Mouse (Mus musculus): ENCODE data around the gene Metap1. TPM values are rescaled to one million over a fixed set of nuclear protein-coding genes. Genes with fewer than 3 reads are reported as not detected.
"Not testable (repeated sequence)": the region's sequence is repeated elsewhere in the genome, so short reads cannot be mapped to it uniquely, and the experiment has no call there.

Gene Metap1
- polyA plus RNA-seq, 1 experiment from 2014 or later, result 51.8 TPM

GRCm38 (mm10) chr3:138466656-138467055, 22.7 kb downstream of the Metap1 start:
- not testable (repeated sequence) for H3K27me3 ChIP-seq (replicated peaks; ENCODE audit: control insufficient read depth, insufficient read depth, low read length); ATAC-seq (replicated peaks; ENCODE audit: low FRiP score); H3K27ac ChIP-seq (ENCODE audit: low read depth, low read length); H3K9ac ChIP-seq (ENCODE audit: low read depth, low read length); H3K9me3 ChIP-seq (ENCODE audit: control insufficient read depth, low read length); H3K4me1 ChIP-seq (replicated peaks; ENCODE audit: control insufficient read depth, insufficient read depth, low read length); H3K4me3 ChIP-seq (ENCODE audit: low read depth, low read length); DNase-seq (ENCODE audit: low spot score); H3K4me2 ChIP-seq
- WGBS, result 97% methylated on average over 1 of the region's 1 CpGs
- H3K36me3 ChIP-seq (ENCODE audit: control insufficient read depth, insufficient read depth, low read length), result peaks cover 44% of the 10 kb centered on the region

GRCm38 (mm10) chr3:138464573-138465147, 24.7 kb downstream of the Metap1 start:
- Histone ChIP-seq H3K4me2 (no peak overlapping the region), H3K9me3 (ENCODE audit: control insufficient read depth, low read length) (no peaks in the 10 kb centered on the region), H3K27me3 (replicated peaks; ENCODE audit: control insufficient read depth, insufficient read depth, low read length) (no peaks in the 10 kb centered on the region), H3K9ac (ENCODE audit: low read depth, low read length) (no peak overlapping the region), H3K27ac (ENCODE audit: low read depth, low read length) (no peak overlapping the region), H3K4me3 (ENCODE audit: low read depth, low read length) (no peak overlapping the region), H3K4me1 (replicated peaks; ENCODE audit: control insufficient read depth, insufficient read depth, low read length) (no peaks in the 10 kb centered on the region), H3K36me3 (ENCODE audit: control insufficient read depth, insufficient read depth, low read length) (peaks cover 45% of the 10 kb centered on the region)
- DNase-seq (ENCODE audit: low spot score), result no peak
- no peak for ATAC-seq (replicated peaks; ENCODE audit: low FRiP score)
- WGBS, result 79% methylated on average over 16 of the region's 16 CpGs

GRCm38 (mm10) chr3:138463807-138464206, 25.5 kb downstream of the Metap1 start:
- Histone ChIP-seq H3K9me3 (ENCODE audit: control insufficient read depth, low read length) (no peaks in the 10 kb centered on the region), H3K4me2 (no peak overlapping the region), H3K36me3 (ENCODE audit: control insufficient read depth, insufficient read depth, low read length) (peaks cover 46% of the 10 kb centered on the region), H3K9ac (ENCODE audit: low read depth, low read length) (no peak overlapping the region), H3K4me1 (replicated peaks; ENCODE audit: control insufficient read depth, insufficient read depth, low read length) (no peaks in the 10 kb centered on the region), H3K27me3 (replicated peaks; ENCODE audit: control insufficient read depth, insufficient read depth, low read length) (no peaks in the 10 kb centered on the region), H3K4me3 (ENCODE audit: low read depth, low read length) (no peak overlapping the region), H3K27ac (ENCODE audit: low read depth, low read length) (no peak overlapping the region)
- DNase-seq (ENCODE audit: low spot score), result no peak
- 76% methylated on average over 6 of the region's 6 CpGs for WGBS
- no peak for ATAC-seq (replicated peaks; ENCODE audit: low FRiP score)

GRCm38 (mm10) chr3:138463137-138463536, 26.2 kb downstream of the Metap1 start:
- H3K27ac ChIP-seq (ENCODE audit: low read depth, low read length), result no peak overlapping the region
- H3K4me2 ChIP-seq, result no peak overlapping the region
- ATAC-seq (replicated peaks; ENCODE audit: low FRiP score) (peak; percentile 61; the same call in 1 of the 2 replicates), DNase-seq (ENCODE audit: low spot score) (no peak)
- no peaks in the 10 kb centered on the region for H3K4me1 ChIP-seq (replicated peaks; ENCODE audit: control insufficient read depth, insufficient read depth, low read length)
- no peaks in the 10 kb centered on the region for H3K27me3 ChIP-seq (replicated peaks; ENCODE audit: control insufficient read depth, insufficient read depth, low read length)
- WGBS, result 79% methylated on average over 2 of the region's 2 CpGs
- peaks cover 43% of the 10 kb centered on the region for H3K36me3 ChIP-seq (ENCODE audit: control insufficient read depth, insufficient read depth, low read length)
- no peaks in the 10 kb centered on the region for H3K9me3 ChIP-seq (ENCODE audit: control insufficient read depth, low read length)
- no peak overlapping the region for H3K9ac ChIP-seq (ENCODE audit: low read depth, low read length)
- no peak overlapping the region for H3K4me3 ChIP-seq (ENCODE audit: low read depth, low read length)

GRCm38 (mm10) chr3:138461832-138462231, 27.5 kb downstream of the Metap1 start:
- ATAC-seq (replicated peaks; ENCODE audit: low FRiP score) (no peak), DNase-seq (ENCODE audit: low spot score) (no peak)
- Histone ChIP-seq H3K36me3 (ENCODE audit: control insufficient read depth, insufficient read depth, low read length) (peaks cover 46% of the 10 kb centered on the region), H3K4me3 (ENCODE audit: low read depth, low read length) (no peak overlapping the region), H3K4me1 (replicated peaks; ENCODE audit: control insufficient read depth, insufficient read depth, low read length) (no peaks in the 10 kb centered on the region), H3K9me3 (ENCODE audit: control insufficient read depth, low read length) (no peaks in the 10 kb centered on the region), H3K27ac (ENCODE audit: low read depth, low read length) (no peak overlapping the region), H3K4me2 (no peak overlapping the region), H3K9ac (ENCODE audit: low read depth, low read length) (no peak overlapping the region), H3K27me3 (replicated peaks; ENCODE audit: control insufficient read depth, insufficient read depth, low read length) (no peaks in the 10 kb centered on the region)
- 93% methylated on average over 3 of the region's 3 CpGs for WGBS

- ATAC-seq (replicated peaks; ENCODE audit: low FRiP score), result no peak
- WGBS, result 87% methylated on average over 13 of the region's 13 CpGs
These were observed 29.1 kb downstream of the Metap1 start for GRCm38 (mm10) chr3:138460260-138460659.

GRCm38 (mm10) chr3:138458441-138458840, 30.9 kb downstream of the Metap1 start:
- H3K27me3 ChIP-seq (replicated peaks; ENCODE audit: control insufficient read depth, insufficient read depth, low read length), result no peaks in the 10 kb centered on the region
- H3K4me3 ChIP-seq (ENCODE audit: low read depth, low read length), result no peak overlapping the region
- no peak overlapping the region for H3K9ac ChIP-seq (ENCODE audit: low read depth, low read length)
- H3K36me3 ChIP-seq (ENCODE audit: control insufficient read depth, insufficient read depth, low read length), result peaks cover 48% of the 10 kb centered on the region
- no peaks in the 10 kb centered on the region for H3K9me3 ChIP-seq (ENCODE audit: control insufficient read depth, low read length)
- WGBS, result 97% methylated on average over 3 of the region's 3 CpGs
- no peak overlapping the region for H3K27ac ChIP-seq (ENCODE audit: low read depth, low read length)
- no peak for ATAC-seq (replicated peaks; ENCODE audit: low FRiP score)
- H3K4me1 ChIP-seq (replicated peaks; ENCODE audit: control insufficient read depth, insufficient read depth, low read length), result no peaks in the 10 kb centered on the region
- no peak overlapping the region for H3K4me2 ChIP-seq
- no peak for DNase-seq (ENCODE audit: low spot score)

More at GRCm38 (mm10) chr3:138460260-138460659, 29.1 kb downstream of the Metap1 start:
- no peaks in the 10 kb centered on the region for H3K27me3 ChIP-seq (replicated peaks; ENCODE audit: control insufficient read depth, insufficient read depth, low read length)
- H3K4me3 ChIP-seq (ENCODE audit: low read depth, low read length), result no peak overlapping the region
- H3K4me1 ChIP-seq (replicated peaks; ENCODE audit: control insufficient read depth, insufficient read depth, low read length), result no peaks in the 10 kb centered on the region
- H3K9ac ChIP-seq (ENCODE audit: low read depth, low read length), result no peak overlapping the region
- no peak overlapping the region for H3K27ac ChIP-seq (ENCODE audit: low read depth, low read length)
- H3K9me3 ChIP-seq (ENCODE audit: control insufficient read depth, low read length), result no peaks in the 10 kb centered on the region
- DNase-seq (ENCODE audit: low spot score), result no peak
- no peak overlapping the region for H3K4me2 ChIP-seq
- peaks cover 45% of the 10 kb centered on the region for H3K36me3 ChIP-seq (ENCODE audit: control insufficient read depth, insufficient read depth, low read length)

- Histone ChIP-seq H3K4me1 (replicated peaks; ENCODE audit: control insufficient read depth, insufficient read depth, low read length) (no peaks in the 10 kb centered on the region), H3K27ac (ENCODE audit: low read depth, low read length) (no peak overlapping the region), H3K36me3 (ENCODE audit: control insufficient read depth, insufficient read depth, low read length) (peaks cover 44% of the 10 kb centered on the region), H3K27me3 (replicated peaks; ENCODE audit: control insufficient read depth, insufficient read depth, low read length) (no peaks in the 10 kb centered on the region), H3K4me3 (ENCODE audit: low read depth, low read length) (no peak overlapping the region), H3K9ac (ENCODE audit: low read depth, low read length) (no peak overlapping the region), H3K9me3 (ENCODE audit: control insufficient read depth, low read length) (no peaks in the 10 kb centered on the region), H3K4me2 (no peak overlapping the region)
- DNase-seq (ENCODE audit: low spot score), result no peak
- no peak for ATAC-seq (replicated peaks; ENCODE audit: low FRiP score)
- 93% methylated on average over 13 of the region's 13 CpGs for WGBS
These were observed 34.4 kb downstream of the Metap1 start for GRCm38 (mm10) chr3:138454711-138455435.

- no peak overlapping the region for H3K4me2 ChIP-seq
- H3K27ac ChIP-seq (ENCODE audit: low read depth, low read length), result no peak overlapping the region
- ATAC-seq (replicated peaks; ENCODE audit: low FRiP score), result no peak
- no peaks in the 10 kb centered on the region for H3K9me3 ChIP-seq (ENCODE audit: control insufficient read depth, low read length)
- 89% methylated on average over 1 of the region's 1 CpGs for WGBS
- no peak for DNase-seq (ENCODE audit: low spot score)
- H3K36me3 ChIP-seq (ENCODE audit: control insufficient read depth, insufficient read depth, low read length), result peaks cover 43% of the 10 kb centered on the region
- no peaks in the 10 kb centered on the region for H3K4me1 ChIP-seq (replicated peaks; ENCODE audit: control insufficient read depth, insufficient read depth, low read length)
- no peaks in the 10 kb centered on the region for H3K27me3 ChIP-seq (replicated peaks; ENCODE audit: control insufficient read depth, insufficient read depth, low read length)
- no peak overlapping the region for H3K4me3 ChIP-seq (ENCODE audit: low read depth, low read length)
- no peak overlapping the region for H3K9ac ChIP-seq (ENCODE audit: low read depth, low read length)
These were observed 35.1 kb downstream of the Metap1 start for GRCm38 (mm10) chr3:138454234-138454633.
